Mouse (Mus musculus) midbrain, embryonic 14.5 days (tissue): ENCODE data around the gene Vwa7. TPM values are rescaled to one million over a fixed set of nuclear protein-coding genes. Genes with fewer than 3 reads are reported as not detected.
"Not testable (repeated sequence)": the region's sequence is repeated elsewhere in the genome, so short reads cannot be mapped to it uniquely, and the experiment has no call there.

Source experiments
- ATAC-seq: fragments of 200-750 bp; cut with Nextera tagmentation; 2 replicates; pipeline ENCODE4 v1.8.0; 2017; ENCODE audit warnings: moderate number of reproducible peaks, moderate library complexity; ENCODE audit not compliant: low FRiP score, low TSS enrichment
- DNase-seq: peaks from one replicate; pipeline ENCODE4 v3.0.0-alpha.2; 2015
- H3K27ac ChIP-seq: fragments of 300-500 bp; sonication (generic); replicated peaks from 2 replicates; pipeline ENCODE4 v1.5.1; 2014; ENCODE audit warnings: mild to moderate bottlenecking, low read depth, low read length, moderate library complexity
- H3K27me3 ChIP-seq: fragments of 300-500 bp; sonication (generic); 2 replicates; pipeline ENCODE4 v1.6.1; 2014; ENCODE audit warnings: low read length, control low read depth, mixed read lengths; ENCODE audit not compliant: control insufficient read depth, insufficient read depth
- H3K36me3 ChIP-seq: fragments of 300-500 bp; sonication (generic); 2 replicates; pipeline ENCODE4 v1.6.1; 2014; ENCODE audit warnings: low read length, control low read depth; ENCODE audit not compliant: control insufficient read depth, insufficient read depth
- H3K4me1 ChIP-seq: fragments of 300-500 bp; sonication (generic); 2 replicates; pipeline ENCODE4 v1.6.1; 2014; ENCODE audit warnings: mild to moderate bottlenecking, antibody characterized with exemption, low read length, control low read depth; ENCODE audit not compliant: control insufficient read depth, insufficient read depth
- H3K4me2 ChIP-seq: fragments of 300-500 bp; sonication (generic); 2 replicates; pipeline ENCODE4 v1.6.1; 2014; ENCODE audit warnings: mild to moderate bottlenecking, low read length, moderate library complexity
- H3K4me3 ChIP-seq: fragments of 300-500 bp; sonication (generic); replicated peaks from 2 replicates; pipeline ENCODE4 v1.5.1; 2014; ENCODE audit warnings: low read depth, low read length
- H3K9ac ChIP-seq: fragments of 300-500 bp; sonication (generic); replicated peaks from 2 replicates; pipeline ENCODE4 v1.6.1; 2014; ENCODE audit warnings: mild to moderate bottlenecking, low read length, moderate library complexity
- H3K9me3 ChIP-seq: fragments of 300-500 bp; sonication (generic); 2 replicates; pipeline ENCODE4 v1.6.1; 2016; ENCODE audit warnings: low read length, control low read depth, mixed read lengths; ENCODE audit not compliant: control insufficient read depth
- WGBS: fragments of 180-500 bp; shearing (Covaris S2); extraction: QIAGEN DNeasy Blood & Tissue Kit; methylation state at CpG from one replicate; pipeline ENCODE4 v1.1.7; 2014; 5-methylcytosine and 5-hydroxymethylcytosine counted together
- polyA plus RNA-seq: library from polyadenylated mRNA; unstranded; fragments of >200 nt; fragmentation: Nextera tagmentation; extraction: Ambion mirVana; gene quantifications from 2 replicates; pipeline ENCODE4 v1.2.1, GENCODE M21; 2014

Gene Vwa7
- 0.12 and 0.16 TPM in 2 replicates for polyA plus RNA-seq

DNA sequence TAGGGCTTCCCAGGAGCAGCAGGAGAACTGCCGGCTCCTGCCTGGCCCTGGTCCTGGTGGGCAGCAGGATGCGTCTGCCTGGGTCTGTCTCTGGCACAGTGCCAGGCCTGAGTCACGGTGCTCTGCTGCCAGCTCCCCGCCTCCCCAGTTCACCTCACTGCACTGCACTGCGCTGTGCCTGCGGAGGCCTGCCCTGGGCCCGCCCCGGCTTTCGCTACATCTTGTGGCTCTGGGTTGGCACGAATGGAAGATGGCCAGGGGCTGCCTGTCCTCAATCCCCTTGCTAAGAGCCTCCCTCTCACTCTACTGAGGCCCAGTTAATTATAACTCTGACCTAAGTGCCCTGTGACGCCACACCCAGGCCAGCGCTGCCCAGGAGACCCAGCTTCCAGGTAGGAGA lies at the start of gene Vwa7:
TSS of gene Vwa7 (plus strand) at position 204 of the 400 bp plus-strand sequence.
- Histone ChIP-seq H3K9me3 (no peaks in the 10 kb centered on the region), H3K4me2 (no peak within 1 kb of the TSS), H3K27me3 (no peaks in the 10 kb centered on the region), H3K36me3 (peaks cover 56% of the 10 kb centered on the region), H3K9ac (no peak within 1 kb of the TSS; the same call in 1 of the 2 replicates), H3K27ac (no peak within 1 kb of the TSS), H3K4me3 (no peak within 1 kb of the TSS), H3K4me1 (peaks cover under 1% of the 10 kb centered on the region; the same call in 1 of the 2 replicates)
- DNase-seq, result peak; percentile 61
- WGBS, result 63% methylated on average over 12 of the region's 12 CpGs
- peak; percentile 31; the same call in 1 of the 2 replicates for ATAC-seq

- not testable (repeated sequence) for H3K9me3 ChIP-seq, H3K4me3 ChIP-seq, ATAC-seq, H3K36me3 ChIP-seq, DNase-seq, H3K4me1 ChIP-seq, H3K4me2 ChIP-seq, H3K27ac ChIP-seq, H3K9ac ChIP-seq
- 68% methylated on average over 6 of the region's 11 CpGs for WGBS
- H3K27me3 ChIP-seq, result peaks cover 18% of the 10 kb centered on the region
Measured at GRCm38 (mm10) chr17:34969822-34970221, 46.6 kb upstream of the Vwa7 start, which contains the start of gene Gm20481. Gm20481 (plus strand) TSS chr17:34969912.

- WGBS, result 40% methylated on average over 25 of the region's 37 CpGs
- ATAC-seq, H3K9ac ChIP-seq, H3K9me3 ChIP-seq, DNase-seq, H3K4me3 ChIP-seq, H3K27ac ChIP-seq, H3K36me3 ChIP-seq, H3K4me2 ChIP-seq, H3K4me1 ChIP-seq: not testable (repeated sequence)
- peaks cover 18% of the 10 kb centered on the region for H3K27me3 ChIP-seq
Measured at GRCm38 (mm10) chr17:34970850-34971249, 45.5 kb upstream of the Vwa7 start.

DNA sequence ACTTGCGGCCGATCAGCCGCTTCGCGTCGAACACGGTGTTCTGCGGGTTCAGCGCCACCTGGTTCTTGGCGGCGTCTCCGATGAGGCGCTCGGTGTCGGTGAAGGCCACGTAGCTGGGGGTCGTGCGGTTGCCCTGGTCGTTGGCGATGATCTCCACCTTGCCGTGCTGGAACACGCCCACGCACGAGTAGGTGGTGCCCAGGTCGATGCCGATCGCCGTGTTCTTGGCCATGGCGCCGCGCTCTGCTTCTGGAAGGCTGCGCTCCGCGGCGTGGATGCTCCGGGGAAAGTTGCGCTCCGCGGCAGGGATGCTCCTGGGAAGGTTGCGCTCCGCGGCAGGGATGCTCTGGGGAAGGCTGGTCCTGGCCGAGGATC lies 44.7 kb upstream of the Vwa7 start:
- Histone ChIP-seq H3K4me2 (peak overlapping the region; percentile 72), H3K4me3 (peak overlapping the region; percentile 34), H3K27me3 (peaks cover 18% of the 10 kb centered on the region)
- H3K9ac ChIP-seq, H3K9me3 ChIP-seq, H3K27ac ChIP-seq, H3K36me3 ChIP-seq, DNase-seq, H3K4me1 ChIP-seq: not testable (repeated sequence)
- peak; percentile 53; the same call in 1 of the 2 replicates for ATAC-seq
- WGBS, result 2% methylated on average over 21 of the region's 43 CpGs

GRCm38 (mm10) chr17:34972069-34972749 lies 44.2 kb upstream of the Vwa7 start, which contains the start of the genes Hspa1a and Hspa1l:
Hspa1a (minus strand) TSS chr17:34972156.
Hspa1l (plus strand) TSS chr17:34972703.
- 1% methylated on average over 30 of the region's 33 CpGs for WGBS
- peak; percentile 80 for DNase-seq
- Histone ChIP-seq H3K27me3 (peaks cover 18% of the 10 kb centered on the region), H3K4me2 (peak within 1 kb of the TSS; percentile 72), H3K4me3 (peak within 1 kb of the TSS; percentile 34)
- H3K27ac ChIP-seq, H3K9ac ChIP-seq, H3K36me3 ChIP-seq, H3K4me1 ChIP-seq, H3K9me3 ChIP-seq: not testable (repeated sequence)
- ATAC-seq, result peak; percentile 90

DNA sequence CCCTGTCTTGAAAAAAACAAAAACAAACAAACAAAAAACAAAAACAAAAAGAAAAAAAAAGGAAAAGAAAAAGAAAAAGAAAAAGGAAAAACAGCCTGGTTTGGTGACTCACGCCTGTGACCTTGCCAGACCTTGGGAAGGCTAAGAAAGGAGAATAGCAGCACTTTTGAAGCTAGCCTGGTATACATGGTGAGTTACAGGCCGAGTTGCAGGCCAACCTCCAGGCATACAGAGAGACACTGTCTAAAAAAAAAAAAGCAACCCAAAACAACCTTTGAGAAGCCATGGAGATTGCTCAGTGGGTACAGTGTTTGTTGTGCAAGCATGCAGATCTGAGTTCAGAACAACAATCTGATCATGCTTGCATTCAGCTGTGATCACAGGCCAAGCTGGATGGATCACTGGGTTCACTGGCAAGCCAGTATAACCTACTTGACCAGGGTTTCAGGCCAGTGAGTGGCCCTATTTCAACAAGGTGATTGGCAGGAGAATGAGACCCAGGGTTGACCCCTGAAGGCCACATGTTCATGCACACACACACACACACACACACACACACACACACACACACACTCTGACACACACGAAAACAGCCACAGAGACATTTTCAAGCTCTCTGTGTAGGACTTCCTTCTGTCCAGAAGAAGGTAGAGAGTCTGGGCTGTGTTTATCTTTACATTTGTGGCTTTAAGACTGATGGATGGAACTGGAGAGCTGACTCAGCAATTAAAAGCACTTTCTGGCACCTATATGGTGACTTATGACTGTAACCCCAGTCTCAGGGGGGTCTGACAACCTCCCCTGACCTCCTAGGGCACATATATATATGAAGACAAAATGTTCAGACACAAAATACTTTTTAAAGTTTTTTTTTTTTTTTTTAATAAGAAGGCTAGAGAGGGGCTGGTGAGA lies 40.5 kb upstream of the Vwa7 start:
- Histone ChIP-seq H3K27ac (no peak overlapping the region), H3K4me3 (no peak overlapping the region), H3K4me2 (no peak overlapping the region), H3K4me1 (peaks cover 6% of the 10 kb centered on the region), H3K27me3 (no peaks in the 10 kb centered on the region), H3K9me3 (no peaks in the 10 kb centered on the region), H3K9ac (no peak overlapping the region), H3K36me3 (0 out of 2 replicates have a peak, but pooled peaks cover 2% of the 10 kb centered on the region)
- 86% methylated on average over 3 of the region's 3 CpGs for whole genome bisulfite sequencing
- ATAC-seq (no peak), DNase-seq (no peak)

DNA sequence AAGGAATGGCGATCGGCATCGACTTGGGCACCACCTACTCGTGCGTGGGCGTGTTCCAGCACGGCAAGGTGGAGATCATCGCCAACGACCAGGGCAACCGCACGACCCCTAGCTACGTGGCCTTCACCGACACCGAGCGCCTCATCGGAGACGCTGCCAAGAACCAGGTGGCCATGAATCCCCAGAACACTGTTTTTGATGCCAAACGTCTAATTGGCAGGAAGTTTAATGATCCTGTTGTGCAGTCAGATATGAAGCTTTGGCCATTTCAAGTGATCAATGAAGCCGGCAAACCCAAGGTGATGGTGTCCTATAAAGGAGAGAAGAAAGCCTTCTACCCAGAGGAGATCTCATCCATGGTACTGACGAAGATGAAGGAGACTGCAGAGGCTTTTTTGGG lies 39.4 kb upstream of the Vwa7 start:
- Histone ChIP-seq H3K9me3 (no peaks in the 10 kb centered on the region), H3K36me3 (0 out of 2 replicates have a peak, but pooled peaks cover 2% of the 10 kb centered on the region), H3K27ac (no peak overlapping the region), H3K9ac (no peak overlapping the region), H3K4me3 (no peak overlapping the region), H3K4me1 (peaks cover 10% of the 10 kb centered on the region), H3K4me2 (no peak overlapping the region), H3K27me3 (no peaks in the 10 kb centered on the region)
- ATAC-seq (no peak), DNase-seq (no peak)
- 96% methylated on average over 20 of the region's 20 CpGs for WGBS

DNA sequence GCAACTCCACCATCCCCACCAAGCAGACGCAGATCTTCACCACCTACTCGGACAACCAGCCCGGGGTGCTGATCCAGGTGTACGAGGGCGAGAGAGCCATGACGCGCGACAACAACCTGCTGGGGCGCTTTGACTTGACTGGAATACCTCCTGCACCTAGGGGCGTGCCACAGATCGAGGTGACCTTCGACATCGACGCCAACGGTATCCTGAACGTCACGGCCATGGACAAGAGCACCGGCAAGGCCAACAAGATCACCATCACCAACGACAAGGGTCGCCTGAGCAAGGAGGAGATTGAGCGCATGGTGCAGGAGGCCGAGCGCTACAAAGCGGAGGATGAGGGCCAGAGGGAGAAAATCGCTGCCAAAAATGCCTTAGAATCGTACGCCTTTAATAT lies 38.1 kb upstream of the Vwa7 start:
- WGBS, result 91% methylated on average over 27 of the region's 27 CpGs
- no peak for ATAC-seq

More for the DNA sequence above, 38.1 kb upstream of the Vwa7 start:
- DNase-seq, result no peak
- H3K4me3 ChIP-seq, result no peak overlapping the region
- no peak overlapping the region for H3K9ac ChIP-seq
- H3K4me1 ChIP-seq, result peaks cover 12% of the 10 kb centered on the region
- no peak overlapping the region for H3K4me2 ChIP-seq
- no peak overlapping the region for H3K27ac ChIP-seq
- H3K27me3 ChIP-seq, result no peaks in the 10 kb centered on the region
- no peaks in the 10 kb centered on the region for H3K9me3 ChIP-seq
- H3K36me3 ChIP-seq, result 0 out of 2 replicates have a peak, but pooled peaks cover 2% of the 10 kb centered on the region
